Mouse (Mus musculus): ENCODE measurements around the gene Chka.

DNA sequence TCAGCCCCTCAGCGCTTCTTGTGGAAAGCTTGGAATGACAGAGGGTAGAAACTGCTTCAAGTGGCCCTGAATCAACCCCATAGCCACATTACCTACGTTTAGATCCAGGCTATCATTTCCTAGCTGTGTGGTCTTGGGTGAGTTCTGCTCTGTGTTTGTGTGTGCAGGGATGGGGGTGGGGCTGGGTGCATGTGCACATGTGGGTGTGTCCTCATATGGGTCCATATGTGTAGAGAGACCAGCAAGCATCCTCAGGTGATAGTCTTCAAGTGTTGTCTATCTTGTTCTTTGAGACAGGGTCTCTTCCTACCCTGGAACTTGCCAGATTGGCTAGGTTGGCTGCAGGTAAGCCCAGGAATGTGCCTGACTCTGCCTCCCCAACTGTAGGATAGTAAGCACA is 2.3 kb upstream of the Chka start:
- TF ChIP-seq POLR2A (IDR thresholded peaks at IDR 0.05; ENCODE audit: low read depth, low read length) (no peak), CTCF (IDR thresholded peaks at IDR 0.05; ENCODE audit: extremely low read depth, insufficient read length, insufficient replicate concordance, low read depth, low read length) (no peak)

All from small intestine, adult 2 months (tissue).